Mouse (Mus musculus): ENCODE data around the gene Bnip1.

Bnip1 gene

DNA sequence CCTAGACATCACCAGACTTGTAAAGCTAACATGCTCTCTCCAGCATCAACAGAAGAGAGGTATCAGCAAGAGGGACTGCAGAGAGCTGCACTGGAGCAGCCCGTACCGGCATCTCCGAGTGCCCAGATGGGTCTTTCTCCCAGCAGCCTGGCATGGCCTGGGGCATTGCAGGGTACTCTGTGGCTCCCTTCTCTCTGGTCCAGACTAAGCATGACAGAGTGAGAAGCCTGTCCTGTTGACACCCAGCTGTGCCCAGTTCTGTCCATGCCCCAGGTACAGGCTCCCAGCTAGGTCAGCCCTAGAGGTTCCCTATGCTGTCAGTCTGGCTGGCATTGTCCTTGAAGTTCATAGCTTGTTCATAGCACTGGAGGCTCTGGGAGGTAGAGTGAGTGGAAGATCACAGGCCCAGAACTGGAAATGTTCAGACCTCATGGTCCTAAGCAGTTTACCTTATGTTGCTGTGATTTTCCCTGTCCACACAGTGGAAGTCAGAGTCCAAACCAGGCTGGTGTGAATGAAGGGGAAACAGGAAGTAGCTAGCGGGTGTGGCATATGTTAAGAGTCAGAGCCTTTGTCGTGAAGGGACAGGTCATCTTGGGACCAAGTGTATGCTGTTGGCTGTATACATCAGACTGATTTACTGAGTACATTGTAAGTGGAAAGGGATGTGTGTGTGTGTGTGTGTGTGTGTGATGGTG, 12.4 kb downstream of the Bnip1 start:
- WGBS, result 80% methylated on average over 5 of the region's 5 CpGs

- WGBS, result 25% methylated on average over 3 of the region's 3 CpGs
Observed at GRCm38 (mm10) chr17:26794744-26795143, 13.9 kb downstream of the Bnip1 start.

- 67% methylated on average over 7 of the region's 7 CpGs for whole genome bisulfite sequencing
Observed at GRCm38 (mm10) chr17:26795386-26795785, 14.5 kb downstream of the Bnip1 start.

DNA sequence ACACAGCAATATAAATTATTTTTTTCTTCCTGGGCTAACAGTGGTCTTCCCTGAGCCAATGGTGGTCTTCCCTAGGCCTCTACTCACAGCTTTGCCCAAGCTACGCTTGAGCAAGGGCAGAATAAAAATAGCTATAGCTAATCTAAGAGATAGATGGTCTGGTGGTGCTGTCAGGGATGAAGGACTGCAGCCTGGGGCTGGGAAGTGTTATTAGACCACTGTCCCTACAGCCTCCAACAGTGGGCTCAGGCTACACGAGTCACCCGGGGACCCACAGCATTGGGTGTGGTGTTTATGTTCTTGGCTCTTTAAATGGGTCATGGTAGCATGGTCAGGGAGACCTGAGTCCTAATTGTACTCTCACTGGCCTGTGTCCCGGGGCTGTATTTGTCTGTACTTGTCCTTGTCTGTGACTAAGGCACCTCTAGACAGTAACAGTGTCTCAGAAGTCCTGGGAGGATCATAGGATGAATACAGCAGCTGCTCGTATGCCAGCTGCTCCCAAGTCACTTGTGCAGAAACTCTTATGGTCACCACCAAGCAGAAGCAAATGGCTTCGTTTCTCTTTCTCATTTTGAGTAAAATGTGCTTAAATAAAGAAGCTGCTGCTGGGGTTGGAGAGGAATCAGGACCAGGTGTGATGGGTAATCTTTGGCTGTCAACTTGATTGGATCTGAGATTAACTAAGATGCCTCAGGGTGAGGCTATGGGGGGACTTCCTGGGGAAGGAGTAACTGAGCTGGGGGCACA, 16.7 kb downstream of the Bnip1 start:
- 73% methylated on average over 6 of the region's 6 CpGs for WGBS

- WGBS, result 91% methylated on average over 3 of the region's 3 CpGs
Observed at GRCm38 (mm10) chr17:26802886-26803285, 22.0 kb downstream of the Bnip1 start.

GRCm38 (mm10) chr17:26812607-26813006, 31.7 kb downstream of the Bnip1 start:
- 76% methylated on average over 2 of the region's 2 CpGs for WGBS

- 89% methylated on average over 9 of the region's 9 CpGs for WGBS
Observed at GRCm38 (mm10) chr17:26813497-26813896, 32.6 kb downstream of the Bnip1 start.

GRCm38 (mm10) chr17:26816810-26817209, 35.9 kb downstream of the Bnip1 start:
- WGBS, result 77% methylated on average over 6 of the region's 6 CpGs

DNA sequence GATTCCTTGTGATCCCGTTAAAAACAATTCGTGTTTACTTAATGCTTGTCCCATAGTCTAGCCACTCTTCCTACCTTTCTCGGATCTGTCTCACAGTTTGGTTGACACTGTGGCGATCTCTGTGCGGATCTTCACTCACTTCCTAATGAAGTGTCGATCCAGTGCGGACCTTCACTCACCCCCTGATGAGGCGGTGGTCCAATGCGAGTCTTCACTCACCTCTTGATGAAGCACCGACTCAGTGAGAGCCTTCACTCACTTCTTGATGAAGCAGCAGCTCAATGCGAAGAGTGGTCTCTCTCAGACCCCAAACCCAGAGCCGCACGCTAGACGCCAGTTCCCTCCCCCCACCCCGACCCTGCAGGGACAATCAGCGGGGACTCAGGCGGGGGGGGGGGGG, 45.3 kb downstream of the Bnip1 start:
- WGBS, result 76% methylated on average over 17 of the region's 17 CpGs

DNA sequence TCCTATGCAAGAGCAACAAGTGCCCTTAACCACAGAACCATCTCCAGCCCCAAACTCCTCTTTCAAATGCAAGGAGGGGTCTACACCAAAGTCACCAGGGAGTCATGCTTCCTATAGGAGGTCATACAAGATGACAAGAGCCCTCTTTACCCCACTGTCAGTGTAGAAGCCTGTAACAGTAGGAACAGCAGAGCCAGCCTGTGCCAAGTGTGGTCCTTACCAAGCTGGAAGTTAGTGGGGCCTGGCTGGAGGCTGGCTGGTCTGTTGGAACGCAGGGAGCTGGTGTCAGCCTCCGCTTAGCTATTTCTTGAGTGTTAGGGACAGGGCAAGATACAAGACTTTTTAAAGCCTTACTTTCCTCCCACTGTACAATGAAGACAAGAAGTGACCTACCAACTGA, 52.9 kb downstream of the Bnip1 start:
- WGBS, result 88% methylated on average over 2 of the region's 2 CpGs

GRCm38 (mm10) chr17:26834302-26834965, 53.6 kb downstream of the Bnip1 start:
- 87% methylated on average over 5 of the region's 5 CpGs for WGBS

DNA sequence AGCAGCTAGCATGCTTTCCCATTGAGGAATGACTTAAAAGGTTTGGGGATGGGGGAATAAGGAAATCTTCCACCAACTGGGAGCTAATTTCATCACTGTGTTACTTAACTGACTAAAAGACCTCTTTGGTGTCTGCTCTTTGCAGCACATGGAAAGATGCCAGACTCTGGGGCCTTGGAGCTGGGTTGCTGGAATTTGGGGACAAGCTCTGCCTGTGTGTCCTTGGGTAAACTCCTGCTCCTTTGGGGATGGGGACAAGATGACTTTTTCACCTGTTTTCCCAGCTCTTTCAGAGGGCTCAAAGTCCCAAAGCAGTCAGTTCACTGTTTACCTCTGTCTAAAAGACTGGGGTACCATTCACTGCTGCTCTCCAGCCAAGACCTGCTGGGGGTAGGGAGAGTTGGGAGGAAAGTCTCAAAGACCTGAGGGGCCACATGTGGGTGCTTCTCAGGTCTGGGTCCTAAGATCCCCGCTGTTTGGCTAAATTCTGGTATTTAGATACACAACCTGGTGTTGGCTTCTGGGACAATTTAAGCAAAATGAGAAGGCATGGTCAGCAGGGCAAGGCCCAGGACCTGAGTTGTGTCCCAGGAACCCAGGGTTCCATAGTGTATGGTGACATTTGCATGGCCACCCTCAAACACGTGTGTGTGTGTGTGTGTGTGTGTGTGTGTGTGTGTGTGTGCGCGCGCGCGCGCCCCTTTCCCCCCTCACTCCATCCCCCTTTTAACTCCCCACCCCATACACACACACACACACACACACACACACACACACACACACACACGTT, 54.3 kb downstream of the Bnip1 start:
- WGBS, result 24% methylated on average over 9 of the region's 9 CpGs

- WGBS, result 12% methylated on average over 8 of the region's 8 CpGs
Observed at GRCm38 (mm10) chr17:26835956-26836355, 55.1 kb downstream of the Bnip1 start.

GRCm38 (mm10) chr17:26836377-26836776, 55.5 kb downstream of the Bnip1 start:
- 30% methylated on average over 5 of the region's 5 CpGs for WGBS

DNA sequence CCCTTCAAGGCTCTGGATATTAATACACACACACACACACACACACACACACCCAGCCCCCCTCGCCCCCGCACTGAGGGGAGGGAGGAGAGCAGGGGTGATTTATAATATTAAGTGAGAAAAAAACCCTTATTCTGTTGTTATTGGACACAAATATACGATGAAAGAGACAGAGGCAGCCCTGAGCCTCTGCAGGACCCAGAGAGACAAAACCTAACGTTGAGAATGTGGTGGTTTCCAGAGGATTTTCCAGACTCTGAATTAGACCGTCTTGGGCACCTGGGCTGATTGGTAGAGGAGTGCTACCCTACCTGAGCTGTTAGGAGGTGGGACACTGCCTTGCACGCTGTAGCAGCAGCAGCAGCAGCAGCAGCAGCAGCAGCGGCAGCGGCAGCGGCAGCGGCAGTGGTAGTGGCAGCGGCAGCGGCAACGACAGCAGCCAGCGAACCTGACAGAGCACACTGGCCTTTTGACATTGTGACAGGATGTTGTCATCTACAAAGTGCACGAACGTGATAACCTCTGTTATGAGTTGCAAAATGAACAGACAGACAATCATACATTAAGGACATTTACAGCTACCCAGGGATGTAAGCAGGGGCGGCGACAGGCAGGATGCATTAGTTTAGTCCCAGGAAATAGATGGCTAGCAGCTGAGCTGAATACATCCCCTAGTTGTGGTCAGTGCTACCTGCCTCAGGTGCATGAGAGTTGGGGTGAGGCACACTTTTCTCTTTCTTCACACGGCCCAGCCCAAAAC, 56.1 kb downstream of the Bnip1 start:
- 10% methylated on average over 19 of the region's 19 CpGs for WGBS

- WGBS, result 5% methylated on average over 7 of the region's 7 CpGs
Observed at GRCm38 (mm10) chr17:26837546-26837985, 56.7 kb downstream of the Bnip1 start.

DNA sequence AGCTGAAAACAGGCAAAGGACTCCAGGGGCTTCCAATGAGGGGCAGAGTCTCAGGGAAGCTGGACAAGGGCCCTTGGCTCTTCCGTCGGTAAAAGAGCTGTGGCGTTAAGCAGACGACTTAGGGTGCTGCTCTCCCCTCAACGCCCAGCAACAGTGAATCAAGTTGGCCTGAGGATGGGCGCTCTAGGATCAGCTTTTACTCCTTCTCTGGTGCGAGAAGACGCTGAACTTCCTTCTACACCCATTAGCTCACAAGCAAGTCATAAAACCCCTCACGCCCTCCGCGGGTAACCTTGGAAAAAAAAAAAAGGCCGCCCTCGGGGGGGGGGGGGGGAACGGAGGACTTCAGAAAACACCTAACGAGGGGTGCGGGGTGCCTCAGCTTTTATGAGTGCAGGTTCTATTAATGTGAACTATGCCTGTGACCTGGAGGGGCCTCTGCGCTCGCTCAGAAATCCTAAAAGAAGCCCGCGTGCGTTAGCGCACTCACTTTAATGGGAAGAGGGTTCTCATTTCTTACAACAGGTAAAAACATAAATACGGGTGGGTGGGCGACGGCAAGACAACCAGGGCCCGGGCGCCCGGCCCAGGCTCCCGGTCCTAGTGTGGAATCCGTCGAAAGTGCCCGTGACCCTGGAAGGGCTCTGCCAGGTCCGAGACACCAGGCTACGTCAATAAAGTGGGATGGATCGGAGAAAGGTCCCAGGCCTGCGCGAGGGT, 57.5 kb downstream of the Bnip1 start:
- 2% methylated on average over 37 of the region's 37 CpGs for WGBS

GRCm38 (mm10) chr17:26838911-26839717, 58.2 kb downstream of the Bnip1 start:
- 1% methylated on average over 87 of the region's 87 CpGs for WGBS

- WGBS, result 5% methylated on average over 26 of the region's 26 CpGs
Observed at GRCm38 (mm10) chr17:26839718-26840438, 59.0 kb downstream of the Bnip1 start.
